Mouse (Mus musculus): Measurements from ENCODE around the gene Bcor. TPM values are rescaled to one million over a fixed set of nuclear protein-coding genes. Genes with fewer than 3 reads are reported as not detected.

Bcor gene
- total and polyA plus RNA-seq, 3 experiments, result 44.6 to 88.7 (median 61.6) TPM

GRCm38 (mm10) chrX:12007832-12008540 lies 152.2 kb downstream of the Bcor start:
- Histone ChIP-seq H3K4me3 (ENCODE audit: control insufficient read depth in 1 of 2, insufficient read depth in 1 of 2, low read depth in 2 of 2, low read length in 2 of 2) (no peak overlapping the region; a peak in 1 of 4 replicates), H3K27me3 (ENCODE audit: control insufficient read depth in 1 of 2, insufficient read depth in 2 of 2, low read length in 2 of 2) (no peaks in the 10 kb centered on the region), H3K9ac (ENCODE audit: control insufficient read depth, low read depth, low read length, poor library complexity, severe bottlenecking) (peak overlapping the region; percentile 72), H3K79me2 (ENCODE audit: control insufficient read depth, insufficient read depth, low read length, poor library complexity) (peaks cover 10% of the 10 kb centered on the region; the same call in 1 of the 2 replicates), H3K27ac (ENCODE audit: control insufficient read depth, low read depth, low read length) (peak overlapping the region; percentile 73), H3K4me1 (ENCODE audit: control insufficient read depth in 1 of 2, insufficient read depth in 2 of 2, low read length in 2 of 2) (peaks cover 10 to 18% of the 10 kb centered on the region in 2 experiments), H3K9me3 (replicated peaks; ENCODE audit: insufficient read depth, low read length) (no peaks in the 10 kb centered on the region), H3K36me3 (ENCODE audit: control insufficient read depth in 1 of 2, insufficient read depth in 2 of 2, low read length in 2 of 2) (peaks cover 0 to 14% of the 10 kb centered on the region in 2 experiments; a peak in 2 of 4 replicates)
- peak; percentile 54 for DNase-seq (ENCODE audit: low read depth, low spot score)
- TF ChIP-seq NRF1 (IDR thresholded peaks at IDR 0.05; ENCODE audit: insufficient read depth, low read depth, low read length, poor library complexity, severe bottlenecking) (no peak), ETS1 (IDR thresholded peaks at IDR 0.05; ENCODE audit: low read depth, low read length) (no peak), ELF1 (IDR thresholded peaks at IDR 0.05; ENCODE audit: low read depth, low read length) (no peak), GATA1 (IDR thresholded peaks at IDR 0.05; ENCODE audit: low read depth, low read length) (no peak), RAD21 (IDR thresholded peaks at IDR 0.05; ENCODE audit: low read depth, low read length) (no peak), MAZ (IDR thresholded peaks at IDR 0.05; ENCODE audit: low read depth, low read length) (no peak), ZKSCAN1 (IDR thresholded peaks at IDR 0.05; ENCODE audit: low read depth, low read length) (no peak), MEF2A (IDR thresholded peaks at IDR 0.05; ENCODE audit: extremely low read depth, insufficient replicate concordance, low read depth, low read length, poor library complexity, severe bottlenecking) (no peak), HCFC1 (IDR thresholded peaks at IDR 0.05; ENCODE audit: low read depth, low read length) (no peak), ZNF384 (IDR thresholded peaks at IDR 0.05; ENCODE audit: low read depth, low read length) (no peak)

- H3K4me1 ChIP-seq (ENCODE audit: control insufficient read depth in 1 of 2, insufficient read depth in 2 of 2, low read length in 2 of 2), result peaks cover 13 to 18% of the 10 kb centered on the region in 2 experiments
- TF ChIP-seq ELF1 (IDR thresholded peaks at IDR 0.05; ENCODE audit: low read depth, low read length) (no peak), GABPA (IDR thresholded peaks at IDR 0.05; ENCODE audit: low read depth, low read length) (no peak), TCF12 (IDR thresholded peaks at IDR 0.05; ENCODE audit: low read depth, low read length) (peak; percentile 77), MEF2A (IDR thresholded peaks at IDR 0.05; ENCODE audit: extremely low read depth, insufficient replicate concordance, low read depth, low read length, poor library complexity, severe bottlenecking) (no peak), TBP (IDR thresholded peaks at IDR 0.05; ENCODE audit: low read depth, low read length) (0 out of 2 replicates have a peak, but pooled peaks have one; percentile 10), MAX (IDR thresholded peaks at IDR 0.05; ENCODE audit: low read length) (peak; percentile 30), ETS1 (IDR thresholded peaks at IDR 0.05; ENCODE audit: low read depth, low read length) (peak; percentile 59; the same call in 1 of the 2 replicates), SIN3A (IDR thresholded peaks at IDR 0.05; ENCODE audit: low read length) (peak; percentile 57; the same call in 1 of the 2 replicates), USF2 (IDR thresholded peaks at IDR 0.05; ENCODE audit: borderline replicate concordance in 1 of 2, insufficient read depth in 1 of 2, low read depth in 1 of 2, low read length in 2 of 2) (no peak), CHD1 (IDR thresholded peaks at IDR 0.05; ENCODE audit: low read depth, low read length) (0 out of 2 replicates have a peak, but pooled peaks have one; percentile 10), ZNF384 (IDR thresholded peaks at IDR 0.05; ENCODE audit: low read depth, low read length) (no peak), TAL1 (IDR thresholded peaks at IDR 0.05; ENCODE audit: low read length) (peak; percentile 66), USF1 (IDR thresholded peaks at IDR 0.05; ENCODE audit: low read depth, low read length) (0 out of 2 replicates have a peak, but pooled peaks have one; percentile 7), POLR2A (IDR thresholded peaks at IDR 0.05; ENCODE audit: control insufficient read depth in 1 of 2, insufficient read depth in 1 of 2, low read depth in 1 of 2, low read length in 2 of 2, poor library complexity in 1 of 2) (peak in 1 of 2 experiments; percentile 33; a peak in 2 of 4 replicates), JUND (IDR thresholded peaks at IDR 0.05; ENCODE audit: low read depth, low read length) (no peak), RAD21 (IDR thresholded peaks at IDR 0.05; ENCODE audit: low read depth, low read length) (no peak), MYB (IDR thresholded peaks at IDR 0.05; ENCODE audit: low read depth, low read length) (peak; percentile 71; the same call in 1 of the 2 replicates), ZKSCAN1 (IDR thresholded peaks at IDR 0.05; ENCODE audit: low read depth, low read length) (no peak), EP300 (IDR thresholded peaks at IDR 0.05; ENCODE audit: low read depth in 1 of 2, low read length in 2 of 2) (peak in 1 of 2 experiments; percentile 83; a peak in 2 of 4 replicates), E2F4 (IDR thresholded peaks at IDR 0.05; ENCODE audit: borderline replicate concordance, low read depth, low read length) (0 out of 2 replicates have a peak, but pooled peaks have one; percentile 7), CHD2 (IDR thresholded peaks at IDR 0.05; ENCODE audit: low read length) (no peak)
These were observed 153.0 kb downstream of the Bcor start for GRCm38 (mm10) chrX:12006882-12007753.

More at GRCm38 (mm10) chrX:12006882-12007753, 153.0 kb downstream of the Bcor start:
- Histone ChIP-seq H3K36me3 (ENCODE audit: control insufficient read depth in 1 of 2, insufficient read depth in 2 of 2, low read length in 2 of 2) (peaks cover 0 to 14% of the 10 kb centered on the region in 2 experiments; a peak in 2 of 4 replicates), H3K4me3 (ENCODE audit: control insufficient read depth in 1 of 2, insufficient read depth in 1 of 2, low read depth in 2 of 2, low read length in 2 of 2) (peak overlapping the region; percentile 69 to 78), H3K9ac (ENCODE audit: control insufficient read depth, low read depth, low read length, poor library complexity, severe bottlenecking) (peak overlapping the region; percentile 94), H3K27ac (ENCODE audit: control insufficient read depth, low read depth, low read length) (peak overlapping the region; percentile 98), H3K9me3 (replicated peaks; ENCODE audit: insufficient read depth, low read length) (no peaks in the 10 kb centered on the region), H3K79me2 (ENCODE audit: control insufficient read depth, insufficient read depth, low read length, poor library complexity) (peaks cover 13% of the 10 kb centered on the region; the same call in 1 of the 2 replicates), H3K27me3 (ENCODE audit: control insufficient read depth in 1 of 2, insufficient read depth in 2 of 2, low read length in 2 of 2) (no peaks in the 10 kb centered on the region)
- DNase-seq (ENCODE audit: low read depth, low spot score), result peak; percentile 88
